Mouse (Mus musculus) skeletal muscle tissue, adult 2 months (tissue): ENCODE results near the gene Exosc8.
A peak's percentile ranks its signal among the peaks of the same experiment; 100 is the strongest.
"Not testable (repeated sequence)": the region's sequence is repeated elsewhere in the genome, so short reads cannot be mapped to it uniquely, and the experiment has no call there.

Experiments used
- DNase-seq: peaks from one replicate; pipeline ENCODE4 v3.0.0-alpha.2; 2012; ENCODE audit warnings: low read depth, low spot score

Gene Exosc8

DNA sequence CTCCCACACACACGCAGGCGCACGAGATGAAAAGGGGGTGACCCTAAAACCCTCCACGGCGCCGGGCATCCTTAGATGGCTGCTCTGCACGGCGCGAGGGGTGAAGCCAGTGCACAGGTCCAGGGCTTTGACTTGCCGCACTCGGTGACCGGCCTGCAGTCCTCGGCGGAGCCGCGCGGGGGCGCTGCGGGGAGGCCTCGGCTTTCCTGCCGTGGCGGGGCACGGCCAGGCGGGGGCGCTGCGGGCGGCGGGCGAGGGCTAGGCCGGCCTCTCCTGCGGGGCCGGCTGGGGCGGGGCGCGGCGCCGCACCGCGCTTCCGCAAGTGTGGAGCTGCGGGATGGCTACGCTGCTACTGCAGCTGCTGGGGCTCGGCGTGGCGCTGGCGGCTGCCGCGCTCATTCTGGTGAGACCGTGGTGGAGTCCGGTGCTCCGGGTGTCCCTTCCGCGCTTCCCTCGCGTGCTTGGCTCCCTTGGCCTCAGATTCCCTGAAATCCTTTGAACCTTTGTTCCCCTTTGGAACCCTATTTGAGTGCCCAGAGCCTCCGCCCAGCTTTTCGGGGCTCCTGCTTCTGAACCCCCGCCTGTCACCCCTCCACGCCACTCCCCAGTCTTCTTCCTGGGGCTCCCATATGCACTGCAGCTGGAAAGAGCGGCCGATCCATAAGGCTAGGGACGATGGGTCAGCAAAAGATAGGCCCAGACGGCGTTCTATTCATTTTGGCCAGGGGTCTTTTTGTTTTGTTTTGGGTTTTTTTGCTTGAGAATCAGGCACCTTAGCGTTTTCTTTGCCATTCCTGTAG, at the start of gene Exosc8, which contains the start of gene Alg5:
Gene Exosc8, minus strand, starts transcription at position 147 of the 800 bp plus-strand sequence.
Gene Alg5, plus strand, starts transcription at position 293 of the 800 bp plus-strand sequence.
- peak; percentile 53 for DNase-seq

DNA sequence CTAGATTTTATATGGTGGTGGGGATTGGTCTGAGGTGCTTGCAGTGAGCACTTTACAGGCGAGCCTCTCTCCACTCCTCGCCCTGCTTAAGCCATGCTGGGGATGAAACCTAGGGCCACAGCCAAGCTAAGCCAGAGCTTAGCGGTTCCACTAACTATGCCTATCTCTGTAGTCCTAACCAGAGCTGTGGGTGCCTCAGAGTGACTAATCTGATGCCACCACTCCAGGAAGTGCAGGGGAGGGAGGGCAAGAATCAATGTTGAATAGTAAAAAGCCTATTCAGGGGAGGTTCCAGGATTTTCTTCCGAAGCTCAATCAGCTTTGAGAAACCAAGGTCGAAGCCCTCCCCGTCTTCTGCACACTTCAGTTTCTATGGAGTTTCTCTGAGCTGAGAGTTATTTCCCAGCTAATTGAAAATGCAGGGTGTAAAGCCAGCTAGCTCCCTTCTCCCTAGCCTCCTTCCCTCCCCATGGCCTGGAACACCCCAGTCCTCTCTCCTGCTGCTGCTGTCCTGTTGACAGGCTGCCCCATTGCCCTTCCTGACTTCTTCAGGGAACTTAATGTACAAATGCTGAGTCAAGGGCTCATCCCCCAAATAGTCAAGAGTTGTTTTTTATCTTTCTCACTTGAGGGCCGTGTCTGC, 40.9 kb upstream of the Exosc8 start:
- DNase-seq = no peak

DNA sequence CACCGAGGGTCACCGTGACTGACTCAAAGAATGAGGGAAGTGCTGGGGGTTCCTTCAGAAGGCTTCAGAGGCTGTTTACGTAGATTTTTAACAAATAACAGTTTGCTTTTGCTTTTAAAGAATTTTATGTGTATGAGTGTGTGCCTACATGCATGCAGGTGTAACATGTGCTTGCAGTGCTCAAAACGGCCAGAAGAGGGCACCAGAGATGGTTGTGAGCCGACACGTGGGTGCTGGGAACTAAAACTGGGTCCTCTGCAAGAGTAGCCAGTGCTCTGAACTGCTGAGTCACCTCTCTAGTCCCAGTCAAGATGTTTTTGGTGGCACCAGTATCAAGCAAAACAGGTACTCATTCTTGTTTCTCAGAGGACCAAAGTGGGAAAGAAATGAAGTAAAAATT, 38.4 kb upstream of the Exosc8 start:
- DNase-seq = no peak

DNA sequence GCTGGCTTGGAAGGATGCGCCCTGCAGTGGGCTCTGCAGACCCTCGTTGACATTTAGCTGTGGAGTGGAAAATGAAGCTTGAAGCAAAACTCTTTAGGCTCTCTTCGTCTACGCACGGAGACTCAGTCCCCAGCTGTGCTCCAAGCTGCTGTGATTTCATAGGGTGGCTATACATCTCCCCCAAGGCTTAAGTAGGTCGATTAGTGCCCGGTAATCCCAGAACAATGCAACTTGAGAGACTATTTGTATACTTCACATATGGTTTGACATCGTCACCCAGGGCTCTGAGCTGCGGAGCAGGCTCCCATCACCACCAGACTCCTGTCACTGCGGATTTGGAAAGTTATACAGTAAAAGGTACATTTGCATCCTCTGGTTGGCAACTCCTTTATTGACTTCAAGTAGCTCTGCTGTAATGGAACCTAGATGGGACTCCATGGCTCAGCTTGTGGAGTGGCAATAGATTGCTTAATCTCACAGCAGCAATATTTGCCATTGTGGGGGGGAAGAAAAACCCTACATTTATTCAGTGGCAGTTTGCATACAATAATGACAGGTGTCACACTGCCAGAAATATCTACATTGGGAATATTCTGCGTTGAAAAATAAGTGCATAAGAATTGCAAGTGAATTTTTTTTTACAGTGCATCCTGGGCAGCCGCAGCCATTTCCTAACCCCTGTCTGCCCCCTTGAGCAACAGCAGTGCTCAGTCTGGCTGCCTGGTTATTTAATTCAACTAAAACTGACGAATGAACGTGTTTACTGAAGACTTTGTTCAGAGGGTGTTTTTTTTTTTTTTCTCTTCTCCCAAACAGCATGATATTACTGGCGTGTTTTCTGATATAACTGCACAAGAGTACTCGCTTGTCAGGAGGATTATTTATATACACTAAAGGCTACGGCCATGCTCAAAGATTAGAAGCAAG, 34.4 kb upstream of the Exosc8 start:
- DNase-seq = no peak

DNA sequence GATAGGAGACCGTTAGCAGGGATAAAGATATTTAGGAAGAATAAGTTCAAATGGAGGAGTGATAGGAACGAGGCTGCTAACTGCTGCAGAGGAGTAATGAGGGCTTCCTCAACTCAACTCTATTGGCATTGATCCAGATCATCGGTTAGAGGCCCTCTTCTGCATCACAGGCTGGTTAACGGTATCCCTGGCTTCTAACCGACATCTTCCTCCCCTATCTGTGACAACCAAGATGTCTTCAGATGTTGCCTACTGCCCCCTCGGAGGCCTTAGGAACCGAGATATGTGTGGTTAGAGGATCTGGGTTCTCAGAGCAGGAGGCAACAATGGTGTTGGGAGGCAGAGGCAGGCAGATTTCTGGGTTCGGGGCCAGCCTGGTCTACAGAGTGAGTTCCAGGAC, 33.4 kb upstream of the Exosc8 start:
- no peak for DNase-seq

DNA sequence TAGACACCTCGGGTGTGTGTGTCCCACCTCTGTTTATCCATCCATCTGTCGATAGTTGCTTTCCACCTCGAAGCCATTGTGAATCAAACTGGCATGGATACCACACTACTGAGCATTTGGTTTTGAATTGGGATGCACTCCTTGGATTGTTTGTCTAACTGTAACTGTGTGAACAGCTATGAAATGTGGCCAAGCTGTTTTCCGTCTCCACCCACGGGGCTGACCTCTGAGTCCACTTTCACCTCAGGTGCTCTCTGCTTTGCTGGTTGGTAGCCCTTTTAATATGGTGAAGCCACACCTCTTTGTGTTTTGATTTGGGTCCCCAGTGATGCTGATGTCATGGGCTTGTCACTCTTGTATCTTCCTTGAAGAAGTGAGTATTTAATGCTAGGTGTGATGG, 31.6 kb upstream of the Exosc8 start:
- no peak for DNase-seq

DNA sequence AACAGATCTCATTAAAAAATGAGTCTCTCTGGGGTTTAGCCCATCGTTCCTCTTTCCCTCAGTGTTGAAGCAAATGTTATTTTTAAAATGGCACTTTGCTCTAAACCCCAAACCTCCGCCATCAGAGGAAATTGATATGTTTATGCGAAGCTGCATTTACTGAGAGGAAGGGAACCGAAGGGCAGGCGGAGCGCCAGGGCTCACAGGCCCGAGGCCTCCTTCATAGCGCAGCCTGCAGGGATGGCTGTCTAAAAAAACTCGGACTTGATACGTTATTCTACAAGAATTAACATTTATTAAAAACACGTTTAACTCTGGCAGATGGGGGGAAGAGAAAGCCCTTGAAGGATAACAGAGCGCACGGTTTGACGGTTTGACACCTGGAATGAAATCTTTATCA, 30.8 kb upstream of the Exosc8 start:
- DNase-seq = no peak

DNA sequence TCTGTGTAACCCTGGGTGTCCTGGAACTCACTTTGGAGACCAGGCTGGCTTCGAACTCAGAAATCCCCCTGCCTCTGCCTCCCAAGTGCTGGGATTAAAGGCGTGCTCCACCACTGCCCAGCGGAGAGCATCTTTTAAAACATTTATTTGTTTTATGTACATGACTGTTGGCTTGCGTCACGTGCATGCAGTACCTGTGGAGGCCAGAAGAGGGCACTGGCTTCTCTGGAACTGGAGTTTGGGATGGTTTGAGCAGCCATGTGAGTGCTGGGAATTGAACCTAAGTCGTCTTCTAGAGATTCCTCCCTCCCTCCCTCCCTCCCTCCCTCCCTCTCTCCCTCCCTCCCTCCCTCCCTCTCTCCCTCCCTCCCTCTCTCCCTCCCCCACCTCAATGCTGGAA, 30.3 kb upstream of the Exosc8 start:
- not testable (repeated sequence) for DNase-seq

DNA sequence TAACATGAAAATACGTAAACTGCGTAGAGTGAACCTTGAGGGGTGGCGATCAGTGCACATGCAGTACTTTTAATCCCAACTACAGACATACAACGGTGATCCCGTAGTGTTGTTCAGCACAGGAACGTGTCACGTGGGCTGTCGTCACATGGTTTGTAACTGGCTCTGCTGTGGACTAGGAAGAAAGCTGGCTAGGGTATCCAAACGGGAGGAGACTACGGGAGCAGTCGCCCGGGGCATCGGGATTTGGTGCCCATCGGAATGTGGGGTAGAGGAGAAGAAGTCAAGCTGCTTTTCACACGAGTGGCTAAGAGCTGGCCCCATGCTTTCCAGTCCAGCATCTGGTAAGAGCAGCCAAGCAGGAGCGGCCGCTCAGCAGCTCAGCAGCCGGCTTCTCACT, 29.2 kb upstream of the Exosc8 start:
- peak; percentile 28 for DNase-seq

DNA sequence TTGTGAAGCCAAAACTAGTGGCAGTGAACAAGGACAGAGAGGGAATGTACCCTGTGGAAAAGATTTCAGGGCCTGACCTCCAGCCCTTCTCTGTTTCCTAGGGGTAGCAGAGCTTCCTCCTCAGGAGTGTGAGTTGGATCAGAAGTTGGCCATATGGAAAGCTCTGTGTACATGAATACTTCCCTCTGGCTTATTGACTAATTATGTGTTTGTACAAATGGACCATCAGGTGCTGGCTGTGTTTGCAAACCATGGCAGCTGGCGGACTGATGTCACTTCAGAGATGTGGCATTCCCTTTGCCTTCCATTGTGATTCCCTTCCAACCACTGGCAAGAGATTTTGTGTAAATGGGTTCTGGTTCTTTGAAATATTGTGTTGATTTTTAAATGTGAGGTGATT, 26.1 kb upstream of the Exosc8 start:
- no peak for DNase-seq

DNA sequence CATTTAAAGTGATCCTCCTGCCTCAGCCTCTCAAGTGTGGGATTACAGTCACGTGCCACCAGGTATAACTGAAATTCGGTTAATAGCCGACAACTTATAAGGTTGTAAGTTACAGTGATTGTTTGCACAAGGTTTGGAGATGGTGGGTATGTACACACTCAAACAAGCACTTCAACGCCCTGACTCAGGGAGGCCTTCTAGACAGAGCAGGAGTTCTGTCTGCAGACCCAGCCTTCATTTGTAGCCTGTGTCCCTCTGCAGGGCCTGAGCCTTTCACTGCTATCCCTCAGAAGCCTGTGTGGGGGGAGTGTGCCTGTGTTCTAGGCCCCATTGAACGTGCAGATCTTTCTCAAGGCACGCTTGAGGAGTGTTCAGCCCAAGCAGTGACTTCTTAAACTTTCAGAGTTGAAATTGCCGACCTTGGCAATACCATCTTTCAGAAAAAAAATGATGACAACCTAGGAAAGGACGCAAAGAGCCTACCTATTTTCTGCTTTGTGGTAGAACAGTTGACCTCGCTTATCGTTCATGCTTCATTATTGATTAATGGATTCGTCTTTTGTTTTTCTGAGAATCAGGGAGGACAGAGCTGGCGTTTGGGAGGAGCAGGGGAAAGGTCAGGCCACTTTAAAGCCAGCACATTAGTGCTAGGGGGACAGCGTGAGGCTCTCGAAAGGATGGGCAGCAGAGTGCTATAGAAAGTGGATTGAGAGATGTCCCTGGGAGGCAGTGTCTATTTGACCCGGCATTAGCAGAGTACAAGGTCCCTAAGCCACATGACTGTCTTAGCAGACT, 25.3 kb upstream of the Exosc8 start:
- DNase-seq = no peak

DNA sequence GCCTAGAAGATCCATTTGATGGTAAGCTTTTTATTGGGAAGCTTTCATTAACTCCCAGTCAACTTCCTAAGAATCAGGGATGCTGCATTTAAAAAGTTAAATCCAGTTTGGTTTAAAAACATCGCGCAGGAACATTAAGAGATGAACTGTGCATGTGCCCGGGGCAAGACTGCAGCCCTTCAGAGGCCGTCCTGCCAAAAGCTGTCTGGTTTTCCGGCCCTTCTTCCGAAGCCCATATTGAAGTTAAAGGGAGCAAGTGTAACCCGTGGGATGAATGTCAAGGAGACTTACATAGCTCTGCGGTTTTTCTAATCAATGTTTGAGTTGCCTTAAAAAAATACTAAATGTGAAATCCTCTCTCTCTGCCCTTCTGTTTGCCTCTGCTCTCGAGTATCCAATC, 24.0 kb upstream of the Exosc8 start:
- DNase-seq = no peak

DNA sequence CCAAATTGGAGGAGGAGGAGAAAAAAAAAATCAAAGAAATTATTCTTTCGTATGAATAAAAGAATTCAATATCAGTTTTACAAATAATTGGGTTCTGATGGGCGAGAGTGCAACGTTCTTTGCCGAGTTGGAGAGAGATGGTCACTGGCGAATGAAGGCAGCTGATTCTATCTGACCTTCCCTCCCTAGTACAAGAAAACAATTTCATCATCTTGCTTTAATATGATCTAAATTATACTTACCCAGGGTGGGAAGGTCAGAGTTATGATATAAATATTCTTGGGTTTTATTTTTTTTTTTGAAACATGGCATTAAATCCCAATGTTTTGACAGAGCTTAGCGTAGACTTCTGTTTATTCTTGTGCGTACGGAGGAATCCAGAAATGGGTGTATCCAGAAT, 22.3 kb upstream of the Exosc8 start:
- no peak for DNase-seq

DNA sequence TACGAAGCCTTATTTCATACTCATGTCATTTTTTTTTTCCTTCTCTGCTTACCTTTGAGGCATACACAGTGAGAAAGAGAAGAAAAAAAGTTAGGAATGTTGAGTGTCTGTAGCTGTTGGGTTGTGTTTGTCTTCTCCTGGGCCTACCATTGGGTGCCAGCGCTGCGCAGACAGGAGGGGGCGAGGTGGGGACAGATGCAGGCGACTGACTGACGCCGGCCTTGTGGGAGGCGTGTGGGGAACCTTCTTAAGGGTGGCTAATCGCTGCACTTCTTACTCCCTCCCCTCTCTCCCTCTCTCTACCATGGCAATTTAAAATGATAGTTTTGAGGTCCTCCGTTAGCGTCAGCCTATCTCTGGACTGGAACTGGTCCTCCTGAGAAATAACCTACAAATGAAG, 20.9 kb upstream of the Exosc8 start:
- no peak for DNase-seq

DNA sequence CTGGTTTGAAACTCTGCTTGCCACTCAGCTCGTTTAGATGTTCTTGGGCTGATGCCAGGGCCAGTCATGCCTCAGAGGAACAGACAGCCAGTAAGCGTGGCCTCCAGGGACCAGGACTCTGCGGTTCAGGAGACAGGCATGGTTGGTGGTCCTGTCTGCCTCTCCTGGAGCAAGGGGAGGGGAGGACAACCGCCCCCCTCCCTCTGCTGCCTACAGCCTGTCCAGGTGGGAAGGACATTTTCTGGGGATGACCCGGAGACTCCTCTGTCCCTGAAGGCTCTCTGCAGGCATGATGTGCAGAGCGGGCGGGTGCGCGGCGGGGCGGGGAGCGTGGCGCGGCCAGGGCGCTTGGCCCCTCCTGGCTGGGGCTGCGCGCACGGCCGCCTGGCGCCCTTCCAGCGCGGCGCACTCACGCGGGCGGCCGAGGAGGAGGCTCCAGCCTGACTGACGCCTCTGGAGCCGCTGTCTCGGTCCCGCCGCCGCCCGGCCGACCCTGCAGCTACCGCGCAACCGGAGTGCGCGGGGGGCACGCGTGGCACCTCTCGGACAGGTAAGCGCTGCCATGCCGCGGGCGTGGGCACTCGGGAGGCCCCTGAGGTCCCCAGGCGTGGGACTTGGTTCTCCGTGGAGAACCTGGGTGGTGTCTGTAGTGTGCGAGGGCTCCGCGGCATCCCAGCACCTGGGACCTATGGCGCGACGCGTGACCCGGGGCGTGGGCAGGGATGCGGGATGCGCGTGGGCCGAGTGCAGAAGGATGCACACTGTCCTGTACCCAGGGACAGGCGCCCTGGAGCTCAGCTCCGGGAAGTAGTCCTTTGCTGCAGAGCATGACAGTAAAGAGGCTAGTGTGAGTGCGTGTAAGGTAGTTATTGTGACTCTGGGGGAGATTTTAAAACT, 20.2 kb upstream of the Exosc8 start, which contains the start of gene Smad9:
Gene Smad9, plus strand, starts transcription at position 438 of the 897 bp plus-strand sequence.
- DNase-seq = no peak

DNA sequence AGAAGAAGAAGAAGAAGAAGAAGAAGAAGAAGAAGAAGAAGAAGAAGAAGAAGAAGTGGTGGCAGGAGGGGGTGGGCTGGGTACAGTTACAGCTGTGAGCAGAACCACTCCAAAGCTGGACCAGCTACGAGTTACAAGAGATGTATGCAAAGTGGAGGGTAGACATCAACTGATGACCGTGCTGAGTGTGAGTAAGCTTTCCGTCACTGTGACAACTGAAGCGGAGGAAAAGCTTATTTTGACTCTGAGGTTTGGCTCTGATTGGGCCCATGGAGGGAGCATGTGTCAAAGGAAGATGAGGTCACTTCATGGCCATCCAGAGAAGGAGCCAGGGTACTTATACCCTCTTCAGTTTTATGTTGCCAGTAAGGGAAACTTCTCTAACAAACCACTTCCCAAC, 18.2 kb upstream of the Exosc8 start:
- no peak for DNase-seq

DNA sequence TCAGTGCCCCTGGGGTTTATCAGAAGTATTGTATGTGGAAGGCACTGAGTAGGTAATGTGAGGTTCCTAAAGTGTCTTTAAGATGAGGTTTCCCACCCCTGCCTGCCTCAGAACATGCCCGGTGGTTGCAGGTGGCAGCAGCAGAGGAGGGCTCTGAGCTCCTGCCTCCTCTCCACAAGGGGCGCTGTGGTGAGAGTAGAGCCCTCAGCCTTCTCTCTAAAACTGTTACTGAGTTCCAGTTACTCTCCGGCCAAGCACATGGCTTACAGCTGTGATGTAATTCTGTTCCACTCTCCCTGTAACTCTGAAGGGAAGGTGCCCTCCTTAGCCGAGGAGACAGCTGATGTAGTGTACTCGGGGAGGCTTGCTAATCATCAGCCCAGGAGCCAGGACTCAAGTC, 10.6 kb upstream of the Exosc8 start:
- DNase-seq = no peak

DNA sequence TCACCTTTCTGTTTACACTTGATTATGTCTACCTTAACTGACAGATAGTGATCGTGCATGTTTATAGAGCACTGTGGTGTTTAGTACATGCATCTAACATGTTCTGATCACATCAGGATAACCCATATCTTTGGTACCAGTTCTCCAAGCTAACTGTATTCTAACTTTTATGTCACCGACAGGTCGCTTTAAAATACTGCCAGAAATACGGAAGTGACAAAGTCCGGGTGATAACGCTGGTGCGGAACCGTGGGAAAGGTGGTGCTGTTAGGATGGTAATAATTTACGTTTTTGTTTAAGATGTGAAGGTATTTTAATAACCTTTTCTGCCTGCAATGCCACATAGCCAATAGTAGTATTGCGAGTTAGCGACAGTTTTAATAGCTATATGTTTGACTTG, 6.8 kb upstream of the Exosc8 start:
- no peak for DNase-seq

DNA sequence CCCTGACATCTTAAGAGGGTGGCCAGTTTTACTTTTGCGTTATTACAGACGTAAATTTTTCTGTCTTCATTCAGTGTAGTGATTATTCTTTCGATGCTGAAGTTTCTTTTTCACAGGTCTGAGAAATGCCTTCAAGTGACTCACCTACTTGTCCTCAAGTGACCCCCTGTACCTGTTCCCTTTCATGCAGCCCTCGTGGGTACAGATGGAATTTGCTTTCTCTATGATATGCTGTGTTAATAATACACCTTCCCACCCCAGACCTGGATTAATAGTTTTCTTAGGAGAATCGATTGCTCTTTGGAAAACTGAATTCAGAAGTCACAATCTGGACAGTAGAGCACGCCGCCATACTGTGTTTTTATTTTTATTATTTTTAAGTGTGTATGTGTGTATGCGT, 2.1 kb upstream of the Exosc8 start:
- DNase-seq = no peak
